Mouse (Mus musculus): Measurements from ENCODE around the gene Ripk3.

The Ripk3 gene

GRCm38 (mm10) chr14:55795380-55796163, 6.9 kb upstream of the Ripk3 start:
- in situ Hi-C loops (cut with MboI) = no loop called here

- in situ Hi-C loops (cut with MboI) = no loop called here
Observed at GRCm38 (mm10) chr14:55793946-55794345, 5.3 kb upstream of the Ripk3 start.

- in situ Hi-C loops (cut with MboI) = no loop called here
Observed at GRCm38 (mm10) chr14:55793461-55793860, 4.8 kb upstream of the Ripk3 start.

GRCm38 (mm10) chr14:55787731-55788130, 934 bp downstream of the Ripk3 start:
- in situ Hi-C loops (cut with MboI) = no loop called here

- in situ Hi-C loops (cut with MboI) = no loop called here
Observed at GRCm38 (mm10) chr14:55785195-55785594, 3.5 kb downstream of the Ripk3 start.

GRCm38 (mm10) chr14:55783958-55784235, 4.8 kb downstream of the Ripk3 start, which contains the start of gene Adcy4:
Adcy4 (minus strand) TSS chr14:55784095.
- in situ Hi-C loops (cut with MboI) = no loop called here

- in situ Hi-C loops (cut with MboI) = no loop called here
Observed at GRCm38 (mm10) chr14:55783171-55783957, 5.3 kb downstream of the Ripk3 start.

GRCm38 (mm10) chr14:55782361-55782960, 6.2 kb downstream of the Ripk3 start:
- in situ Hi-C loops (cut with MboI) = no loop called here

GRCm38 (mm10) chr14:55781310-55781709, 7.4 kb downstream of the Ripk3 start:
- in situ Hi-C loops (cut with MboI) = no loop called here

- in situ Hi-C loops (cut with MboI) = no loop called here
Observed at GRCm38 (mm10) chr14:55780736-55781135, 7.9 kb downstream of the Ripk3 start.

GRCm38 (mm10) chr14:55779656-55780055, 9.0 kb downstream of the Ripk3 start:
- in situ Hi-C loops (cut with MboI) = no loop called here

- in situ Hi-C loops (cut with MboI) = no loop called here
Observed at GRCm38 (mm10) chr14:55778686-55779085, 10.0 kb downstream of the Ripk3 start.

GRCm38 (mm10) chr14:55777806-55778205, 10.9 kb downstream of the Ripk3 start:
- in situ Hi-C loops (cut with MboI) = no loop called here

GRCm38 (mm10) chr14:55777176-55777575, 11.5 kb downstream of the Ripk3 start:
- in situ Hi-C loops (cut with MboI) = no loop called here

GRCm38 (mm10) chr14:55776711-55777110, 12.0 kb downstream of the Ripk3 start:
- in situ Hi-C loops (cut with MboI) = no loop called here

GRCm38 (mm10) chr14:55769087-55769703, 19.5 kb downstream of the Ripk3 start:
- in situ Hi-C loops (cut with MboI) = no loop called here

- in situ Hi-C loops (cut with MboI) = no loop called here
Observed at GRCm38 (mm10) chr14:55768555-55768954, 20.1 kb downstream of the Ripk3 start.

GRCm38 (mm10) chr14:55767519-55768414, 20.9 kb downstream of the Ripk3 start:
- in situ Hi-C loops (cut with MboI) = no loop called here

GRCm38 (mm10) chr14:55765696-55766095, 23.0 kb downstream of the Ripk3 start, which contains the start of gene Ltb4r1:
Ltb4r1 (plus strand) TSS chr14:55765962.
- in situ Hi-C loops (cut with MboI) = no loop called here

GRCm38 (mm10) chr14:55763166-55763565, 25.5 kb downstream of the Ripk3 start:
- in situ Hi-C loops (cut with MboI) = no loop called here
